Mouse (Mus musculus) limb, embryonic 14.5 days (tissue): ENCODE results near the gene Synpr. TPM values are rescaled to one million over a fixed set of nuclear protein-coding genes. Genes with fewer than 3 reads are reported as not detected.

ENCODE experiments used
- ATAC-seq: fragments of 200-750 bp; cut with Nextera tagmentation; 2 replicates; pipeline ENCODE4 v1.8.0; 2017; ENCODE audit warnings: low read depth, moderate number of reproducible peaks, moderate TSS enrichment; ENCODE audit not compliant: low FRiP score
- DNase-seq: peaks from one replicate; pipeline ENCODE4 v3.0.0-alpha.2; 2015; ENCODE audit warnings: low spot score
- H3K27ac ChIP-seq: fragments of 300-500 bp; sonication (generic); replicated peaks from 2 replicates; pipeline ENCODE4 v1.5.1; 2014; ENCODE audit warnings: low read depth, mild to moderate bottlenecking, low read length, moderate library complexity, mixed read lengths
- H3K27me3 ChIP-seq: fragments of 300-500 bp; sonication (generic); 2 replicates; pipeline ENCODE4 v1.6.1; 2014; ENCODE audit warnings: low read length, mixed read lengths; ENCODE audit not compliant: control insufficient read depth, insufficient read depth
- H3K36me3 ChIP-seq: fragments of 300-500 bp; sonication (generic); 2 replicates; pipeline ENCODE4 v1.6.1; 2014; ENCODE audit warnings: mild to moderate bottlenecking, low read length, moderate library complexity, mixed read lengths; ENCODE audit not compliant: control insufficient read depth, insufficient read depth
- H3K4me1 ChIP-seq: fragments of 300-500 bp; sonication (generic); 2 replicates; pipeline ENCODE4 v1.6.1; 2014; ENCODE audit warnings: antibody characterized with exemption, low read length, mixed read lengths; ENCODE audit not compliant: control insufficient read depth, insufficient read depth
- H3K4me2 ChIP-seq: fragments of 300-500 bp; sonication (generic); replicated peaks from 2 replicates; pipeline ENCODE4 v1.6.1; 2014; ENCODE audit warnings: low read depth, mild to moderate bottlenecking, low read length, moderate library complexity; ENCODE audit not compliant: severe bottlenecking
- H3K4me3 ChIP-seq: fragments of 300-500 bp; sonication (generic); replicated peaks from 2 replicates; pipeline ENCODE4 v1.5.1; 2014; ENCODE audit warnings: low read length
- H3K9ac ChIP-seq: fragments of 300-500 bp; sonication (generic); 2 replicates; pipeline ENCODE4 v1.6.1; 2014; ENCODE audit warnings: mild to moderate bottlenecking, low read depth, low read length, moderate library complexity; ENCODE audit not compliant: severe bottlenecking
- H3K9me3 ChIP-seq: fragments of 300-500 bp; sonication (generic); 2 replicates; pipeline ENCODE4 v1.6.1; 2016; ENCODE audit warnings: low read length; ENCODE audit not compliant: control insufficient read depth
- POLR2A ChIP-seq: fragments of 200-500 bp; IDR thresholded peaks from 2 replicates; pipeline ENCODE4 v1.8.0; 2012; ENCODE audit warnings: inconsistent platforms, mild to moderate bottlenecking, moderate library complexity, borderline replicate concordance; ENCODE audit not compliant: insufficient read depth, insufficient read length; ENCODE audit errors: extremely low read depth
- WGBS: fragments of 180-500 bp; shearing (Covaris S2); extraction: QIAGEN DNeasy Blood & Tissue Kit; methylation state at CpG from one replicate; pipeline ENCODE4 v1.1.7; 2014; 5-methylcytosine and 5-hydroxymethylcytosine counted together
- polyA plus RNA-seq, 2 experiments: library from polyadenylated mRNA; depleted of rRNA in 1 of 2; stranded (reverse) in 1 of 2; unstranded in 1 of 2; fragments of >200 nt; fragmentation: Nextera tagmentation in 1 of 2; extraction: Ambion mirVana in 1 of 2; gene quantifications; 2 replicates each; pipeline versions ENCODE4 v1.2.1 to v1.2.3; 2012 to 2014

Synpr gene
- polyA plus RNA-seq, 2 experiments: 3.5 to 4.4 TPM

GRCm38 (mm10) chr14:13333372-13333771, 48.8 kb downstream of the Synpr start:
- WGBS: 57% methylated on average over 5 of the region's 5 CpGs
- no peak overlapping the region for H3K9ac ChIP-seq
- ATAC-seq (no peak), DNase-seq (no peak)
- H3K9me3 ChIP-seq: no peaks in the 10 kb centered on the region
- H3K27me3 ChIP-seq: no peaks in the 10 kb centered on the region
- TF ChIP-seq POLR2A: no peak
- no peak overlapping the region for H3K4me3 ChIP-seq
- H3K4me2 ChIP-seq: no peak overlapping the region
- H3K4me1 ChIP-seq: no peaks in the 10 kb centered on the region
- H3K36me3 ChIP-seq: no peaks in the 10 kb centered on the region
- H3K27ac ChIP-seq: no peak overlapping the region

GRCm38 (mm10) chr14:13336162-13336561, 51.6 kb downstream of the Synpr start:
- TF ChIP-seq POLR2A: no peak
- H3K4me2 ChIP-seq: no peak overlapping the region
- ATAC-seq: no peak
- H3K9me3 ChIP-seq: no peaks in the 10 kb centered on the region
- no peaks in the 10 kb centered on the region for H3K4me1 ChIP-seq
- H3K4me3 ChIP-seq: no peak overlapping the region
- no peak for DNase-seq
- no peak overlapping the region for H3K9ac ChIP-seq
- no peaks in the 10 kb centered on the region for H3K27me3 ChIP-seq
- no peaks in the 10 kb centered on the region for H3K36me3 ChIP-seq
- WGBS: 33% methylated on average over 4 of the region's 4 CpGs
- H3K27ac ChIP-seq: no peak overlapping the region

GRCm38 (mm10) chr14:13340688-13341087, 56.1 kb downstream of the Synpr start:
- Histone ChIP-seq H3K9me3 (no peaks in the 10 kb centered on the region), H3K27ac (no peak overlapping the region), H3K9ac (no peak overlapping the region), H3K36me3 (no peaks in the 10 kb centered on the region), H3K4me3 (no peak overlapping the region), H3K4me2 (no peak overlapping the region), H3K27me3 (no peaks in the 10 kb centered on the region), H3K4me1 (no peaks in the 10 kb centered on the region)
- WGBS: 82% methylated on average over 4 of the region's 4 CpGs
- DNase-seq (no peak), ATAC-seq (no peak)
- no peak for TF ChIP-seq POLR2A

GRCm38 (mm10) chr14:13344240-13344639, 59.7 kb downstream of the Synpr start:
- ATAC-seq (no peak), DNase-seq (no peak)
- Histone ChIP-seq H3K27ac (no peak overlapping the region), H3K27me3 (no peaks in the 10 kb centered on the region), H3K9ac (no peak overlapping the region), H3K4me2 (no peak overlapping the region), H3K9me3 (no peaks in the 10 kb centered on the region), H3K4me3 (no peak overlapping the region), H3K36me3 (no peaks in the 10 kb centered on the region), H3K4me1 (no peaks in the 10 kb centered on the region)
- TF ChIP-seq POLR2A: no peak
- 70% methylated on average over 2 of the region's 2 CpGs for WGBS

GRCm38 (mm10) chr14:13349170-13349865, 64.7 kb downstream of the Synpr start:
- H3K4me2 ChIP-seq: no peak overlapping the region
- ATAC-seq (no peak), DNase-seq (peak; percentile 24)
- H3K27me3 ChIP-seq: no peaks in the 10 kb centered on the region
- no peak overlapping the region for H3K27ac ChIP-seq
- H3K9ac ChIP-seq: no peak overlapping the region
- WGBS: 25% methylated on average over 4 of the region's 4 CpGs
- H3K9me3 ChIP-seq: no peaks in the 10 kb centered on the region
- H3K4me1 ChIP-seq: 0 out of 2 replicates have a peak, but pooled peaks cover 2% of the 10 kb centered on the region
- H3K36me3 ChIP-seq: no peaks in the 10 kb centered on the region
- no peak overlapping the region for H3K4me3 ChIP-seq
- TF ChIP-seq POLR2A: no peak
